Mouse (Mus musculus): ENCODE data around the gene Hes1. TPM values are rescaled to one million over a fixed set of nuclear protein-coding genes. Genes with fewer than 3 reads are reported as not detected.

Gene Hes1
- polyA plus RNA-seq, 1 experiment from 2014 or later, result 28.8 TPM

DNA sequence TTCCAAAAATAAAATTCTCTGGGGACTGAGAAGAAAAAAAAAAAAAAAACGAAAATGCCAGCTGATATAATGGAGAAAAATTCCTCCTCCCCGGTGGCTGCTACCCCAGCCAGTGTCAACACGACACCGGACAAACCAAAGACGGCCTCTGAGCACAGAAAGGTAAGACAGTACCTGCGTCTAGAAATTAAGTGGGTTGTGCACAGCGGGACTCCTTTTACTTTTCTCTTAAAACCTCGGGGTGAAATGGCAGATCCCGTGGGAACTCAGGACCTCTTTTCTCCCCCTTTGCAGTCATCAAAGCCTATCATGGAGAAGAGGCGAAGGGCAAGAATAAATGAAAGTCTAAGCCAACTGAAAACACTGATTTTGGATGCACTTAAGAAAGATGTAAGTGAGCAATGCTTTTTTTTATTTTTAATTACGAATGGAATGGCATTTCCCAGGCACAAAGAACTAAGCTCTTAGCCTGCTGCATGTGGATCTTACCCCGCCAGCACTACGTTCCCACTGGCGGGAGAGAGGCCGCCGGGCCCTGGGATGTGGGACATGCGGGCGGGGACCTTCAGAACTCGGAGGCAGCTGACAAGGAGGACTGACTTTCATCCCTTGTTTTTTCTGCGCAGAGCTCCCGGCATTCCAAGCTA lies 1.5 kb downstream of the Hes1 start:
- Histone ChIP-seq H3K4me2 (replicated peaks; ENCODE audit: low read depth, low read length) (peak overlapping the region; percentile 83), H3K9ac (ENCODE audit: low read depth, low read length) (peak overlapping the region; percentile 66), H3K27ac (ENCODE audit: low read depth, low read length) (peak overlapping the region; percentile 60), H3K4me3 (ENCODE audit: low read depth, low read length) (peak overlapping the region; percentile 55), H3K9me3 (ENCODE audit: control insufficient read depth, low read length) (no peaks in the 10 kb centered on the region), H3K27me3 (ENCODE audit: control insufficient read depth, insufficient read depth, low read length) (peaks cover 31% of the 10 kb centered on the region), H3K4me1 (replicated peaks; ENCODE audit: control insufficient read depth, insufficient read depth, low read length) (peaks cover 6% of the 10 kb centered on the region), H3K36me3 (ENCODE audit: control insufficient read depth, insufficient read depth, low read length) (no peaks in the 10 kb centered on the region)
- DNase-seq (ENCODE audit: low spot score) (peak; percentile 53), ATAC-seq (ENCODE audit: low FRiP score) (no peak)
- 0% methylated on average over 21 of the region's 21 CpGs for WGBS

DNA sequence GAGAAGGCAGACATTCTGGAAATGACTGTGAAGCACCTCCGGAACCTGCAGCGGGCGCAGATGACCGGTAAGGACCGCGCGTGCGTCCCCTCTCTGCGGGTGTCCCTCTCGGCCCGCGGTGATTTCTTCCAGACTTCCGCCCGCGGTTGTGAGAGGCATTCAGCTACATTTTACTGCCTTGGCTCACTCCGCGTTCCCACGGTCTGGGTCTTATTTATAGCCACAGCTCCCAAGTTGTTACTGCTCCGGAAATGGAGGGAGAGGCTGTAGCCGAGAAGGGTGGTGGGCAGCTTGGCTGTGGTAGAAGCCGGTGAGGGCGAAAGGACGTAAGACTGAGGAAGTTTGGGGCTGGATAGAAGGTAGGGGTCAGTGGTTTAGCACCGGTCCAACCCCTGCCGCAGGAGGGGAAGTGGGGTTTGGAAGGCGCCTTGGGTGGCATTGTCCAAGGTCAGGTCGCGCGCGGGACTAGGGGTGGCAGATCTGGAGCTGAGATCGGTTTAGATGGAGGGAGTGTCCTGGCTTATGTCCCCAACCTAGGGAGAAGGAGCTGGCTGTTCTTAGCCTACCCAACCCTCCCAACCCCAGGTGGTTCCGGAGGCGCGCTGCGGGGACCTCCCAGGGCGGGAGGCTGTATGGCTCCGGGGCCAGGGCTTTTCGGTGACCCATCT lies 2.1 kb downstream of the Hes1 start:
- no peaks in the 10 kb centered on the region for H3K9me3 ChIP-seq (ENCODE audit: control insufficient read depth, low read length)
- peak overlapping the region; percentile 60 for H3K27ac ChIP-seq (ENCODE audit: low read depth, low read length)
- WGBS, result under 1% methylated on average over 38 of the region's 38 CpGs
- H3K4me3 ChIP-seq (ENCODE audit: low read depth, low read length), result peak overlapping the region; percentile 55
- peak overlapping the region; percentile 83 for H3K4me2 ChIP-seq (replicated peaks; ENCODE audit: low read depth, low read length)
- DNase-seq (ENCODE audit: low spot score) (peak; percentile 71), ATAC-seq (ENCODE audit: low FRiP score) (no peak)
- H3K9ac ChIP-seq (ENCODE audit: low read depth, low read length), result peak overlapping the region; percentile 66
- no peaks in the 10 kb centered on the region for H3K36me3 ChIP-seq (ENCODE audit: control insufficient read depth, insufficient read depth, low read length)
- peaks cover 25% of the 10 kb centered on the region for H3K27me3 ChIP-seq (ENCODE audit: control insufficient read depth, insufficient read depth, low read length)
- H3K4me1 ChIP-seq (replicated peaks; ENCODE audit: control insufficient read depth, insufficient read depth, low read length), result peaks cover 6% of the 10 kb centered on the region

DNA sequence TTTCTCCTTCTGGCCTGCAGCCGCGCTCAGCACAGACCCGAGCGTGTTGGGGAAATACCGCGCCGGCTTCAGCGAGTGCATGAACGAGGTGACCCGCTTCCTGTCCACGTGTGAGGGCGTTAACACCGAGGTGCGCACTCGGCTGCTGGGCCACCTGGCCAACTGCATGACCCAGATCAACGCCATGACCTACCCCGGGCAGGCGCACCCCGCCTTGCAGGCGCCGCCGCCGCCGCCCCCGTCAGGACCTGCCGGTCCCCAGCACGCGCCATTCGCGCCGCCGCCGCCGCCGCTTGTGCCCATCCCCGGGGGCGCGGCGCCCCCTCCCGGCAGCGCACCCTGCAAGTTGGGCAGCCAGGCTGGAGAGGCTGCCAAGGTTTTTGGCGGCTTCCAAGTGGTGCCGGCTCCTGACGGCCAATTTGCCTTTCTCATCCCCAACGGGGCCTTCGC lies 2.7 kb downstream of the Hes1 start:
- peak overlapping the region; percentile 83 for H3K4me2 ChIP-seq (replicated peaks; ENCODE audit: low read depth, low read length)
- peak overlapping the region; percentile 66 for H3K9ac ChIP-seq (ENCODE audit: low read depth, low read length)
- DNase-seq (ENCODE audit: low spot score), result peak; percentile 87
- H3K9me3 ChIP-seq (ENCODE audit: control insufficient read depth, low read length), result no peaks in the 10 kb centered on the region
- H3K36me3 ChIP-seq (ENCODE audit: control insufficient read depth, insufficient read depth, low read length), result no peaks in the 10 kb centered on the region
- peaks cover 6% of the 10 kb centered on the region for H3K4me1 ChIP-seq (replicated peaks; ENCODE audit: control insufficient read depth, insufficient read depth, low read length)
- H3K27me3 ChIP-seq (ENCODE audit: control insufficient read depth, insufficient read depth, low read length), result peaks cover 25% of the 10 kb centered on the region
- peak overlapping the region; percentile 55 for H3K4me3 ChIP-seq (ENCODE audit: low read depth, low read length)
- no peak for ATAC-seq (ENCODE audit: low FRiP score)
- WGBS, result under 1% methylated on average over 44 of the region's 46 CpGs
- peak overlapping the region; percentile 60 for H3K27ac ChIP-seq (ENCODE audit: low read depth, low read length)

DNA sequence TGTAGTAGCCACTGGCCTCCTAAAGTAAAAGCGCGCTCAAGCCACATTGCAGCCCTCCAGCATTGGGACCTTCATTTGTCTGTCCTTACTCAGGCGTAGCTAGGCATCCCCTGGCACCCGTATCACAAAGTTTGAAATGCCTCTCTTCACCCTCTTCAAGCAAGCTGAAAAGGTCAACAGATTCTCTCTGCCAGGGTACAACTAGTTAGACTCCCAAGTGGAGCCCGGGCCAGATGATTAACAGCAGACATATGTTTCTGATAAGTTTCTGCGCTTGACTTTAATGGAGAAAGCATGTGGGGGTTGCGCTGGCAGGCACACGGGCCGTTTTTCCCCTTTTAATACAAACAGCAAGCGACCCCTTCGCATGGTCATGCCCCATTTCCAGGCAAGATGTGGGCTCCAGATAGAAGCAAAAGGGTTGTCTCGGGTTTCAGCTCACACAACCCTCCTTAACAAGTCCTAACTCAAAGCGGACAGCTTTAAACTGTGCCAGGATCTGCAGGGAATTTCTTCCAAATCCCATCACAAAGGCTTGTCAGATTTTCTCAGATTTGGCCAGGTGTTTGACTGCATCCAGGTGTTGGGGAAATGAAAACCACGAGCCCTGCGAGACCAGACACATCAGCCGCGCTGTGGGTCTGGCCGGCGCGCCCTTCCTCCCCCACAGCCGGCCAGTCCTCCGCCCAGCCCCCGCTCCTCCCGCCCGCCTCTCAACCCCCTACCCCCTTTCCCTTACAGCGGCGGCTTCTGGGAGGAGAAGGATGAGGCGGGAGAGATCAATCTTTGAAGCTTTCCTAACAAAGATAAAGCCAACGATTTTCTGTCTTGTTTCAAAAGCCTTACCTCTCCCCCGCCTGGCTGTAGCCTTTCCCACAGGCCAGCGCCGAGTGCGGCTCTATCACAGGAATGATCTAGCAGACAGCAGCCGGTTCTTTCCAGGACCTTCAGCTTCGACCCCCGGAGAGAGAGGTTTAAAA lies 4.1 kb downstream of the Hes1 start:
- H3K4me1 ChIP-seq (replicated peaks; ENCODE audit: control insufficient read depth, insufficient read depth, low read length), result peaks cover 6% of the 10 kb centered on the region
- DNase-seq (ENCODE audit: low spot score) (peak; percentile 67), ATAC-seq (ENCODE audit: low FRiP score) (no peak)
- no peaks in the 10 kb centered on the region for H3K9me3 ChIP-seq (ENCODE audit: control insufficient read depth, low read length)
- H3K27ac ChIP-seq (ENCODE audit: low read depth, low read length), result peak overlapping the region; percentile 54
- 0 out of 2 replicates have a peak overlapping the region, but pooled peaks have one; percentile 3 for H3K9ac ChIP-seq (ENCODE audit: low read depth, low read length)
- H3K36me3 ChIP-seq (ENCODE audit: control insufficient read depth, insufficient read depth, low read length), result no peaks in the 10 kb centered on the region
- peak overlapping the region; percentile 46 for H3K4me2 ChIP-seq (replicated peaks; ENCODE audit: low read depth, low read length)
- peak overlapping the region; percentile 0 for H3K4me3 ChIP-seq (ENCODE audit: low read depth, low read length)
- WGBS, result under 1% methylated on average over 35 of the region's 36 CpGs
- peaks cover 23% of the 10 kb centered on the region for H3K27me3 ChIP-seq (ENCODE audit: control insufficient read depth, insufficient read depth, low read length)

DNA sequence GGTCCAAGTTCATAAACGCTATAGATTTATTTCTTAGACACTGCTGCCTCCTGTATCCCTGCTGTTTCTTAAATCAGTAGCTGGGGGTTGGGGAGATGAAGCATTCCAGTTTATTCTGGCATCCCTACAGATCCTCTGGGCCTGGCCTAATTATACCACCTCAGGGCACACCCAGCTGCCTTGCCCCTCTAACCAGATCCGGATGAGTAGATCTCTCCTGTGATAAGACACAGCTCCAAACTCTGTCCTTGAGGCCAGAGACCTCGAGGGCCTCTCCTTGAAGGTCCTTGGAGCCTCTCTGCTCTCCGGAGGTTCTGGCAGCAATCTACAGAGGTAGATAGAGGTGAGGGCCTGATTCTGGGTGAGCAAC lies 5.4 kb downstream of the Hes1 start:
- H3K4me1 ChIP-seq (replicated peaks; ENCODE audit: control insufficient read depth, insufficient read depth, low read length), result peaks cover 6% of the 10 kb centered on the region
- ATAC-seq (ENCODE audit: low FRiP score), result 0 out of 2 replicates have a peak, but pooled peaks have one; percentile 1
- DNase-seq (ENCODE audit: low spot score), result no peak
- peak overlapping the region; percentile 75 for H3K27ac ChIP-seq (ENCODE audit: low read depth, low read length)
- 3% methylated on average over 4 of the region's 4 CpGs for WGBS
- no peak overlapping the region; the same call in 1 of the 2 replicates for H3K9ac ChIP-seq (ENCODE audit: low read depth, low read length)
- H3K4me3 ChIP-seq (ENCODE audit: low read depth, low read length), result peak overlapping the region; percentile 29; the same call in 1 of the 2 replicates
- peak overlapping the region; percentile 84 for H3K4me2 ChIP-seq (replicated peaks; ENCODE audit: low read depth, low read length)
- no peaks in the 10 kb centered on the region for H3K36me3 ChIP-seq (ENCODE audit: control insufficient read depth, insufficient read depth, low read length)
- H3K27me3 ChIP-seq (ENCODE audit: control insufficient read depth, insufficient read depth, low read length), result peaks cover 31% of the 10 kb centered on the region
- no peaks in the 10 kb centered on the region for H3K9me3 ChIP-seq (ENCODE audit: control insufficient read depth, low read length)

DNA sequence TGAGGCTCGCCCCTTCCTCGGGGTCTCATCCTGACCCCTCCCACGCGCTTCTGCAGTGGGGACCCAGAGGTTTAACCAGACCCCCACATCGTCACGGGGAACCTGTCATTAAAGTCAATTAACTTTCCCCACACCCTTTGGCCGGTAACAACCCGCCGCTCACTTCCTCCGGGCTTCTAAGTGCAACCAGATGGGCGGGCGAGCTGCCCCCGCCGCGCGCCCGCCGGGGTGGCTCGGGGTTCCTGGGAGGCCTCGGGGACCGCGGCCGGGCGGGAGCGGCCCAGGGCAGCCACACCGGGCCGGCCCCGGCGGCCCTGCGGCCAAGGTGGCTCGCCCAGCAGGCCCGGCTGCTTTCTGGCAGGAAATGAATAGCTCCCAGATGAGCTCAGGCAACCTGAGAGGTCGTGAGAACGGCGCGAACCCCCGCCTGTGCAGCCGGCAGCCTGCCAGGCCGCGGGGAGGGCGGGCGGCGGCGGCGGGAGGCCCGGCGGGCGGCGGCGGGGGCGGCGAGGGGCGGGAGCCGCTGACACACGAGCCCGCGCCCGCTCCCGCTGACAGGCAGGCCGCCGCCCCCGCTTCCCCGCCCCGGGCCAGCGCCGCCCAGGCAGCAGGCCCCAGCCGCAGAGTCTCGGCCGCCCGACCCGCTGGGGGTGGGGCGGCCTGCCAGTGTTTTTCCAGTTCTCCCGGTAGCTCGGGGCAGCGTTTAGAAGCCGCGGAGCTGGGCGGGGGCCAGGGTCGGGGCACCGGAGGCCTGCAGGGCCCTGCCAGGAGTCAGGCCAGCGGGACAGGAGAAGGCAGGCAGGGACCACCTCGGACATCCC lies 6.0 kb downstream of the Hes1 start:
- DNase-seq (ENCODE audit: low spot score) (peak; percentile 77), ATAC-seq (ENCODE audit: low FRiP score) (peak; percentile 70)
- Histone ChIP-seq H3K27ac (ENCODE audit: low read depth, low read length) (peak overlapping the region; percentile 75), H3K36me3 (ENCODE audit: control insufficient read depth, insufficient read depth, low read length) (no peaks in the 10 kb centered on the region), H3K27me3 (ENCODE audit: control insufficient read depth, insufficient read depth, low read length) (peaks cover 31% of the 10 kb centered on the region), H3K9me3 (ENCODE audit: control insufficient read depth, low read length) (no peaks in the 10 kb centered on the region), H3K9ac (ENCODE audit: low read depth, low read length) (peak overlapping the region; percentile 43), H3K4me3 (ENCODE audit: low read depth, low read length) (peak overlapping the region; percentile 29), H3K4me2 (replicated peaks; ENCODE audit: low read depth, low read length) (peak overlapping the region; percentile 84), H3K4me1 (replicated peaks; ENCODE audit: control insufficient read depth, insufficient read depth, low read length) (peaks cover 6% of the 10 kb centered on the region)
- under 1% methylated on average over 48 of the region's 82 CpGs for WGBS

DNA sequence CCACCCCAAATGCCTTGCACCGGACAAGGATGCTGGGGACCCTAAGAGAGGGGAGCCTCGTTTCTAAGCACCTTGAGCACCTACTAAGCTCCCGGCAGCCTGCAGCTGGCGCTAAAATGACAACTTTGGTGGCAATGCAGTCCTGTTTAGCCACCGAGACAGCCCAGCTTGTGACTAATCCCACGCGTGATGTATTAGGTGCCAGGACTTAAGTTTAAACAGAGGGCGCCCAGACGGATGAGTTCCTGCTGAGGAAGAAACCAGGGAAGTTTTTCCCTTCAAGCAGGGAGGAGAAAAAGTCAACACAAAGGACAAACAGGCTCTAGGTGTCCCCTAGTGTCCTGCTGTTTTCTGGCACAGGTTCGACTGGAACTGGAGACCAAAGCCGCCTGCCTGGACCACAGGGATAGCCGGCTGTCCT lies 6.6 kb downstream of the Hes1 start:
- WGBS, result 2% methylated on average over 12 of the region's 12 CpGs
- Histone ChIP-seq H3K4me3 (ENCODE audit: low read depth, low read length) (peak overlapping the region; percentile 29), H3K4me1 (replicated peaks; ENCODE audit: control insufficient read depth, insufficient read depth, low read length) (peaks cover 6% of the 10 kb centered on the region), H3K9me3 (ENCODE audit: control insufficient read depth, low read length) (no peaks in the 10 kb centered on the region), H3K27ac (ENCODE audit: low read depth, low read length) (peak overlapping the region; percentile 75), H3K27me3 (ENCODE audit: control insufficient read depth, insufficient read depth, low read length) (peaks cover 31% of the 10 kb centered on the region), H3K4me2 (replicated peaks; ENCODE audit: low read depth, low read length) (peak overlapping the region; percentile 84), H3K9ac (ENCODE audit: low read depth, low read length) (peak overlapping the region; percentile 43; the same call in 1 of the 2 replicates), H3K36me3 (ENCODE audit: control insufficient read depth, insufficient read depth, low read length) (no peaks in the 10 kb centered on the region)
- ATAC-seq (ENCODE audit: low FRiP score) (no peak), DNase-seq (ENCODE audit: low spot score) (no peak)

DNA sequence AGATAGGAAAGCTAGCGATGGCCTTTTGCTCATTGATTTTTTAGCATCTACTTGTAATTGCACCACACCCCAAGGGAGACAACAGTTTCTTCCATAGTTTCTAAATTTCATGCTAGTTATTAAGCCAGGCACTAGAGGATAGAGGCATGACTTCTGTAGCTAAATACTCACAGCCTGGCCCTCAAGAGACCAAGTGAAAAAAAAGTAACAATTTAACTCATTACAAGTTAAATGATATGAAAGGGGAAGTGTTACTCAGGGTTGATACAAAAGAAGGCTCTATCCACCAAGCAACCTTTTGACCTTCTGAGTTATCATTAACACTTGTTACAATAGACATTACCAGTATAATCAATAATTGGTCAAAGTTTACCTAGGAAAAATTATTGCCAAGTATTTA lies 9.1 kb downstream of the Hes1 start:
- WGBS, result 91% methylated on average over 1 of the region's 1 CpGs
- H3K27me3 ChIP-seq (ENCODE audit: control insufficient read depth, insufficient read depth, low read length), result peaks cover 30% of the 10 kb centered on the region
- no peak overlapping the region for H3K9ac ChIP-seq (ENCODE audit: low read depth, low read length)
- no peak overlapping the region for H3K4me3 ChIP-seq (ENCODE audit: low read depth, low read length)
- no peak overlapping the region for H3K27ac ChIP-seq (ENCODE audit: low read depth, low read length)
- no peak for DNase-seq (ENCODE audit: low spot score)
- H3K4me2 ChIP-seq (replicated peaks; ENCODE audit: low read depth, low read length), result no peak overlapping the region
- peaks cover 6% of the 10 kb centered on the region for H3K4me1 ChIP-seq (replicated peaks; ENCODE audit: control insufficient read depth, insufficient read depth, low read length)
- no peak for ATAC-seq (ENCODE audit: low FRiP score)
- H3K9me3 ChIP-seq (ENCODE audit: control insufficient read depth, low read length), result no peaks in the 10 kb centered on the region
- no peaks in the 10 kb centered on the region for H3K36me3 ChIP-seq (ENCODE audit: control insufficient read depth, insufficient read depth, low read length)
